Mouse (Mus musculus) kidney, adult 2 months (tissue): Measurements from ENCODE around the gene Cecr2.

Experiments used
- CTCF ChIP-seq: fragments of 200-500 bp; conservative IDR thresholded peaks from 2 replicates; pipeline ENCODE4 v1.5.1; 2011; ENCODE audit warnings: low read depth, mild to moderate bottlenecking, control low read depth, low read length, moderate library complexity, mixed read lengths; ENCODE audit not compliant: insufficient read depth, insufficient read length
- POLR2A ChIP-seq: fragments of 200-500 bp; IDR thresholded peaks from one replicate; pipeline ENCODE4 v1.6.1; 2011; ENCODE audit warnings: low read depth, low read length, control low read depth

DNA sequence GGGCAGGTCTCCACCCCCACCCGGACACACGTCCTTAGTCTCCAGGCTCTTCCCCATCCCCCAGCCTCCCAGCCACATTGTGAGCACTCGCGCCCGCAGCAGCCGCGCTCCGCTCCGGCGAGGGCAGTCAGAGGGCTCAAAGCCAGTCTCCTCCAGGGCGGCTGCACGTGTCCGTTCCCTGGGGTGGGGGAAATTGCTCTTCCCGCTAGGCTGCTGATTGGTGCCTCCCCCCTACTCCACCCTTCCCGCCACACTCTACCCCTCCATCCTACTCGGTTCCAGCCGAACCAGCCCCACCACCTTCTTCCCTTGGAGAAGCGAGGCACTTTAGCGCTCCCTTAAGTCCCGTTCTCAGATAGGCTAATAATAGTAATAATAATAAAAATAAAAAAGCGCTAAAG, 754 bp upstream of the Cecr2 start:
- TF ChIP-seq CTCF (no peak), POLR2A (no peak)
